Mouse (Mus musculus): ENCODE results near the gene Stpg4. TPM values are rescaled to one million over a fixed set of nuclear protein-coding genes. Genes with fewer than 3 reads are reported as not detected.
A peak's percentile ranks its signal among the peaks of the same experiment; 100 is the strongest.

The Stpg4 gene
- polyA plus RNA-seq, 1 experiment, result not detected

GRCm38 (mm10) chr17:87402444-87402843, 25.1 kb downstream of the Stpg4 start:
- no peak for TF ChIP-seq CTCF (IDR thresholded peaks at IDR 0.05; ENCODE audit: insufficient read depth, low read depth, low read length)
- TF ChIP-seq POLR2A (IDR thresholded peaks at IDR 0.05; ENCODE audit: insufficient read depth, low read depth, low read length), result no peak
- WGBS, result 94% methylated on average over 11 of the region's 11 CpGs
- H3K27ac ChIP-seq (ENCODE audit: insufficient read depth, low read depth, low read length), result no peak overlapping the region
- H3K4me3 ChIP-seq (ENCODE audit: insufficient read depth, low read depth, low read length), result no peak overlapping the region
- peaks cover 6% of the 10 kb centered on the region for H3K4me1 ChIP-seq (ENCODE audit: control insufficient read depth, insufficient read depth, low read length)

- H3K27ac ChIP-seq (ENCODE audit: insufficient read depth, low read depth, low read length), result no peak overlapping the region
- TF ChIP-seq CTCF (IDR thresholded peaks at IDR 0.05; ENCODE audit: insufficient read depth, low read depth, low read length) (no peak), POLR2A (IDR thresholded peaks at IDR 0.05; ENCODE audit: insufficient read depth, low read depth, low read length) (no peak)
- H3K4me3 ChIP-seq (ENCODE audit: insufficient read depth, low read depth, low read length), result no peak overlapping the region
- 59% methylated on average over 11 of the region's 11 CpGs for WGBS
- H3K4me1 ChIP-seq (ENCODE audit: control insufficient read depth, insufficient read depth, low read length), result peaks cover 22% of the 10 kb centered on the region
Observed at GRCm38 (mm10) chr17:87397088-87397487, 30.5 kb downstream of the Stpg4 start.

GRCm38 (mm10) chr17:87391242-87391641, 36.3 kb downstream of the Stpg4 start:
- WGBS, result 11% methylated on average over 7 of the region's 7 CpGs
- no peak overlapping the region for H3K4me3 ChIP-seq (ENCODE audit: insufficient read depth, low read depth, low read length)
- peaks cover 27% of the 10 kb centered on the region for H3K4me1 ChIP-seq (ENCODE audit: control insufficient read depth, insufficient read depth, low read length)
- peak overlapping the region; percentile 38; the same call in 1 of the 2 replicates for H3K27ac ChIP-seq (ENCODE audit: insufficient read depth, low read depth, low read length)
- TF ChIP-seq POLR2A (IDR thresholded peaks at IDR 0.05; ENCODE audit: insufficient read depth, low read depth, low read length) (no peak), CTCF (IDR thresholded peaks at IDR 0.05; ENCODE audit: insufficient read depth, low read depth, low read length) (no peak)

DNA sequence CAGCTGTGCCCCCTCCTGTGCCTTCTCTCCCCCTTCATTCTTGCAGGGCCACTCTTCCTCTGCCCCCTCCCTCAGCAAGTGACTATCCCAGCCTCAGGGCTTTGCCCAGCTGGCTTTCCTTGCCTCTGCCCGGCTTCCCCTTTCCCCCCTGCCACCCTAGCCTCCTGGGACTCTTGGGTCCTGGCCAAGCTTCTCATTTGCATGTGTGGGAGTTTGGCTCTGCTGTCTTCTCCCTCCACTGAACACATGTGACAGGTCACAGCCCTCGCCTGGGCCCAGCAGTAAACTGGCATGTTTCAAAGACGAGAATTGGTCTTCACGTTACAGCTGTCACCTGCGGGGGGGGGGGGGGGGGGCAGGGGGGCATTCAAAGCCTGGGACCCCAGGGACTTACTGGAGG, 40.5 kb downstream of the Stpg4 start:
- peaks cover 35% of the 10 kb centered on the region for H3K4me1 ChIP-seq (ENCODE audit: control insufficient read depth, insufficient read depth, low read length)
- TF ChIP-seq POLR2A (IDR thresholded peaks at IDR 0.05; ENCODE audit: insufficient read depth, low read depth, low read length) (no peak), CTCF (IDR thresholded peaks at IDR 0.05; ENCODE audit: insufficient read depth, low read depth, low read length) (no peak)
- no peak overlapping the region for H3K4me3 ChIP-seq (ENCODE audit: insufficient read depth, low read depth, low read length)
- WGBS, result 11% methylated on average over 5 of the region's 5 CpGs
- H3K27ac ChIP-seq (ENCODE audit: insufficient read depth, low read depth, low read length), result no peak overlapping the region

GRCm38 (mm10) chr17:87385835-87386234, 41.7 kb downstream of the Stpg4 start:
- Histone ChIP-seq H3K4me3 (ENCODE audit: insufficient read depth, low read depth, low read length) (no peak overlapping the region), H3K27ac (ENCODE audit: insufficient read depth, low read depth, low read length) (no peak overlapping the region), H3K4me1 (ENCODE audit: control insufficient read depth, insufficient read depth, low read length) (peaks cover 37% of the 10 kb centered on the region)
- TF ChIP-seq CTCF (IDR thresholded peaks at IDR 0.05; ENCODE audit: insufficient read depth, low read depth, low read length) (no peak), POLR2A (IDR thresholded peaks at IDR 0.05; ENCODE audit: insufficient read depth, low read depth, low read length) (no peak)
- WGBS, result 83% methylated on average over 3 of the region's 3 CpGs

- 84% methylated on average over 9 of the region's 9 CpGs for WGBS
- TF ChIP-seq CTCF (IDR thresholded peaks at IDR 0.05; ENCODE audit: insufficient read depth, low read depth, low read length) (no peak), POLR2A (IDR thresholded peaks at IDR 0.05; ENCODE audit: insufficient read depth, low read depth, low read length) (no peak)
- no peak overlapping the region for H3K4me3 ChIP-seq (ENCODE audit: insufficient read depth, low read depth, low read length)
- H3K4me1 ChIP-seq (ENCODE audit: control insufficient read depth, insufficient read depth, low read length), result peaks cover 80% of the 10 kb centered on the region
- H3K27ac ChIP-seq (ENCODE audit: insufficient read depth, low read depth, low read length), result peak overlapping the region; percentile 65
Observed at GRCm38 (mm10) chr17:87380681-87381080, 46.9 kb downstream of the Stpg4 start.

DNA sequence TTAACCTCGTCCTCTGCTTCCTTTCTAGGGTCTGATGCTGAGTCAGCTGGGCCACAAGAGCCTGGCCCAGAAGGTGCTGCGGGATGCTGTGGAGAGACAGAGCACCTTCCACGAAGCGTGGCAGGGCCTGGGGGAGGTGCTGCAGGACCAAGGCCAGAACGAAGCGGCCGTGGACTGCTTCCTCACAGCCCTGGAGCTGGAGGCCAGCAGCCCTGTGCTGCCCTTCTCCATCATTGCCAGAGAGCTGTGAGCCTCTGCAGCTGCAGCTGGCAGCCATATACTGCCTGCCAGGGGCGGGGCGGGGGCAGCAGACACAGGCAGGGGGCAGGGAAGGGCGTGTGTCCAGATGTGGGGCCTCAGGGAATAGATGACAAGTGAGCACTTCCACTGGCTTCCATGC, 47.7 kb downstream of the Stpg4 start:
- no peak for TF ChIP-seq POLR2A (IDR thresholded peaks at IDR 0.05; ENCODE audit: insufficient read depth, low read depth, low read length)
- no peak for TF ChIP-seq CTCF (IDR thresholded peaks at IDR 0.05; ENCODE audit: insufficient read depth, low read depth, low read length)
- Histone ChIP-seq H3K4me1 (ENCODE audit: control insufficient read depth, insufficient read depth, low read length) (peaks cover 87% of the 10 kb centered on the region), H3K4me3 (ENCODE audit: insufficient read depth, low read depth, low read length) (no peak overlapping the region), H3K27ac (ENCODE audit: insufficient read depth, low read depth, low read length) (peak overlapping the region; percentile 96)
- WGBS, result 28% methylated on average over 10 of the region's 10 CpGs

DNA sequence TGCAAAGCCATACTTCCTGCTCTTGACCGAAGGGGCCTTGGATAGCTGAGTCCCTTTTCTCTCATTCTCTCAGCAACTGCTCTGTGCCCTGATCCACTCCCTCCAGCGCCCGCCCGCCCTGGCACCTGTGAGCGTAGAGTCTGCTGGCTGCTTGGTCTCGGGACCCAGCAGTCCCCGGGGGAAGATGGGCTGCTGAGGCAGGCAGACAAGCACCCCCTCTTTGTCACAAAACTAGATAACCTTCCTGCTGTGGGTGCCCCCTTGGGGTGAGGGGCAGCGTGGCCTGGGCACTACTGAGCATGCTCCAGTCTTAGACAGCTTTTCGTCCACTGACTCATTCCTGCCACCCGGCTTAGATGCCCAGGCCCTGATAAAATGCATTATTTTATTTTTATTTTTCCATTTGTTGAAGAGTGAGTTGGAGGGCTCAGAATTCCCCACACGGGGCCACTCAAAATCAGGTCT, 48.3 kb downstream of the Stpg4 start:
- H3K4me3 ChIP-seq (ENCODE audit: insufficient read depth, low read depth, low read length), result peak overlapping the region; percentile 25
- WGBS, result 34% methylated on average over 11 of the region's 11 CpGs
- peaks cover 87% of the 10 kb centered on the region for H3K4me1 ChIP-seq (ENCODE audit: control insufficient read depth, insufficient read depth, low read length)
- H3K27ac ChIP-seq (ENCODE audit: insufficient read depth, low read depth, low read length), result peak overlapping the region; percentile 96
- no peak for TF ChIP-seq CTCF (IDR thresholded peaks at IDR 0.05; ENCODE audit: insufficient read depth, low read depth, low read length)
- no peak for TF ChIP-seq POLR2A (IDR thresholded peaks at IDR 0.05; ENCODE audit: insufficient read depth, low read depth, low read length)

- TF ChIP-seq POLR2A (IDR thresholded peaks at IDR 0.05; ENCODE audit: insufficient read depth, low read depth, low read length) (no peak), CTCF (IDR thresholded peaks at IDR 0.05; ENCODE audit: insufficient read depth, low read depth, low read length) (no peak)
- WGBS, result 33% methylated on average over 16 of the region's 16 CpGs
- Histone ChIP-seq H3K4me1 (ENCODE audit: control insufficient read depth, insufficient read depth, low read length) (peaks cover 89% of the 10 kb centered on the region), H3K4me3 (ENCODE audit: insufficient read depth, low read depth, low read length) (peak overlapping the region; percentile 25), H3K27ac (ENCODE audit: insufficient read depth, low read depth, low read length) (peak overlapping the region; percentile 96)
Observed at GRCm38 (mm10) chr17:87378354-87379159, 49.0 kb downstream of the Stpg4 start.
